Mouse (Mus musculus) MEL (cell line): ENCODE measurements at regions not wholly inside any gene's neighbourhood (a gene's known extent, or its start where the extent isn't known, plus 50 kb on each side); places are given as distances from the start of the nearest gene placed in this dataset.

Experiments used
- CTCF ChIP-seq, 3 experiments: IDR thresholded peaks in 2 of 3; conservative IDR thresholded peaks in 1 of 3; 2 replicates each; pipeline ENCODE4 v1.5.1; 2011 to 2012; ENCODE audit warnings: low read length in 3 of 3, low read depth in 2 of 3, mild to moderate bottlenecking in 2 of 3, improper control_type of control experiment in 1 of 3, inconsistent platforms in 1 of 3, mixed read lengths in 1 of 3, moderate library complexity in 1 of 3; ENCODE audit not compliant: control insufficient read depth in 1 of 3, insufficient read depth in 1 of 3, poor library complexity in 1 of 3, severe bottlenecking in 1 of 3
- EP300 ChIP-seq, 2 experiments: IDR thresholded peaks; 2 replicates each; pipeline ENCODE4 v1.6.1; 2011; ENCODE audit warnings: improper control_type of control experiment in 2 of 2, low read length in 2 of 2, low read depth in 1 of 2, mild to moderate bottlenecking in 1 of 2
- GABPA ChIP-seq: IDR thresholded peaks from 2 replicates; pipeline ENCODE4 v1.6.1; 2012; ENCODE audit warnings: low read depth, mild to moderate bottlenecking, inconsistent platforms, low read length, improper control_type of control experiment, moderate library complexity
- POLR2AphosphoS2 ChIP-seq: IDR thresholded peaks from 2 replicates; pipeline ENCODE4 v1.6.1; 2011; ENCODE audit warnings: low read length, improper control_type of control experiment
- RCOR1 ChIP-seq: IDR thresholded peaks from 2 replicates; pipeline ENCODE4 v1.6.1; 2012; ENCODE audit warnings: low read depth, mild to moderate bottlenecking, inconsistent platforms, low read length, improper control_type of control experiment
- SMC3 ChIP-seq: IDR thresholded peaks from 2 replicates; pipeline ENCODE4 v1.6.1; 2011; ENCODE audit warnings: low read depth, low read length, improper control_type of control experiment
- TAL1 ChIP-seq: IDR thresholded peaks from 2 replicates; pipeline ENCODE4 v1.6.1; 2012; ENCODE audit warnings: mild to moderate bottlenecking, inconsistent platforms, low read length, moderate library complexity, mixed read lengths

GRCm38 (mm10) chr1:101684983-101685382, 1912.4 kb downstream of the Cntnap5b start:
- TF ChIP-seq RCOR1: no peak
- TF ChIP-seq CTCF (IDR thresholded peaks at IDR 0.05 in 2 of 3, conservative IDR thresholded peaks at IDR 0.05 in 1 of 3; ENCODE audit: control insufficient read depth in 1 of 3, insufficient read depth in 1 of 3, low read depth in 2 of 3, low read length in 3 of 3, poor library complexity in 1 of 3, severe bottlenecking in 1 of 3): no peak
- TF ChIP-seq GABPA: no peak
- TF ChIP-seq TAL1: no peak
- no peak for TF ChIP-seq SMC3
- TF ChIP-seq EP300 (IDR thresholded peaks at IDR 0.05; ENCODE audit: low read depth in 1 of 2, low read length in 2 of 2): no peak
- no peak for TF ChIP-seq POLR2AphosphoS2
